Mouse (Mus musculus) forebrain, embryonic 16.5 days (tissue): ENCODE data around the gene Ctps. TPM values are rescaled to one million over a fixed set of nuclear protein-coding genes. Genes with fewer than 3 reads are reported as not detected.

Source experiments
- ATAC-seq: fragments of 200-750 bp; cut with Nextera tagmentation; 2 replicates; pipeline ENCODE4 v1.8.0; 2017; ENCODE audit warnings: mild to moderate bottlenecking, moderate library complexity
- H3K27ac ChIP-seq: fragments of 300-500 bp; sonication (generic); 2 replicates; pipeline ENCODE4 v1.5.1; 2014; ENCODE audit warnings: low read length, control low read depth
- H3K27me3 ChIP-seq: fragments of 300-500 bp; sonication (generic); replicated peaks from 2 replicates; pipeline ENCODE4 v1.6.1; 2014; ENCODE audit warnings: low read length; ENCODE audit not compliant: control insufficient read depth, insufficient read depth
- H3K36me3 ChIP-seq: fragments of 300-500 bp; sonication (generic); 2 replicates; pipeline ENCODE4 v1.6.1; 2014; ENCODE audit not compliant: control insufficient read depth, insufficient read depth
- H3K4me1 ChIP-seq: fragments of 300-500 bp; sonication (generic); replicated peaks from 2 replicates; pipeline ENCODE4 v1.6.1; 2014; ENCODE audit warnings: low read length; ENCODE audit not compliant: control insufficient read depth, insufficient read depth
- H3K4me2 ChIP-seq: fragments of 300-500 bp; sonication (generic); 2 replicates; pipeline ENCODE4 v1.6.1; 2014; ENCODE audit warnings: mild to moderate bottlenecking, low read length, control low read depth
- H3K4me3 ChIP-seq: fragments of 300-500 bp; sonication (generic); replicated peaks from 2 replicates; pipeline ENCODE4 v1.5.1; 2014; ENCODE audit warnings: mild to moderate bottlenecking, low read length, control low read depth
- H3K9ac ChIP-seq: fragments of 300-500 bp; sonication (generic); replicated peaks from 2 replicates; pipeline ENCODE4 v1.6.1; 2014; ENCODE audit warnings: low read depth, low read length, control low read depth
- H3K9me3 ChIP-seq: fragments of 300-500 bp; sonication (generic); 2 replicates; pipeline ENCODE4 v1.6.1; 2016; ENCODE audit warnings: low read length; ENCODE audit not compliant: control insufficient read depth
- WGBS: fragments of 180-500 bp; shearing (Covaris S2); extraction: QIAGEN DNeasy Blood & Tissue Kit; methylation state at CpG from one replicate; pipeline ENCODE4 v1.1.7; 2014; 5-methylcytosine and 5-hydroxymethylcytosine counted together
- polyA plus RNA-seq: library from polyadenylated mRNA; unstranded; fragments of >200 nt; fragmentation: Nextera tagmentation; extraction: Ambion mirVana; gene quantifications from 2 replicates; pipeline ENCODE4 v1.2.1, GENCODE M21; 2015

Ctps gene
- polyA plus RNA-seq, 1 experiment from 2014 or later: 102 TPM

DNA sequence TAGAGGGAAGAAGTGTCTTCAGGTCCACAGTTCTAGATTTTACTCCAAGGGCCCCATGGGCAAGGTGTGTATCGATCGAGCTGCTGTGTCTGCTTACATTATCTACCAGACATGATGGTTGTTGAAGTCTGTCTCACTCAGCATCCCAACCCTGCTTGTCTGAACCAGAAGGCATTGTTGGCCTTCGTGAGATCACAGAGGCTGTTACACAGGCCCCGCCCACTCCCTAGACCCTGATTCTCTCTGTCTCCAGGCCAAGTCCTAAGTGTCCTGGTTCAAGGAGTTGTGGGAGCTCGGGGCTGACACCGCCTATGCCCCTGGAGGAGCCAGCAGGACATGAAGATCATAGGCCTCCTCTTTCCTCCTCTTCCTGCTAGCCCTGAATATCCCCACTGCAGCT lies 38.1 kb downstream of the Ctps start, which contains the start of gene Slfnl1:
Slfnl1 (plus strand) TSS at position 246 of the 400 bp plus-strand sequence.
- Histone ChIP-seq H3K4me2 (no peak within 1 kb of the TSS), H3K27me3 (no peaks in the 10 kb centered on the region), H3K4me1 (no peaks in the 10 kb centered on the region), H3K27ac (no peak within 1 kb of the TSS), H3K4me3 (no peak within 1 kb of the TSS), H3K9me3 (no peaks in the 10 kb centered on the region), H3K36me3 (peaks cover 31% of the 10 kb centered on the region), H3K9ac (no peak within 1 kb of the TSS)
- WGBS: 87% methylated on average over 6 of the region's 6 CpGs
- no peak for ATAC-seq

DNA sequence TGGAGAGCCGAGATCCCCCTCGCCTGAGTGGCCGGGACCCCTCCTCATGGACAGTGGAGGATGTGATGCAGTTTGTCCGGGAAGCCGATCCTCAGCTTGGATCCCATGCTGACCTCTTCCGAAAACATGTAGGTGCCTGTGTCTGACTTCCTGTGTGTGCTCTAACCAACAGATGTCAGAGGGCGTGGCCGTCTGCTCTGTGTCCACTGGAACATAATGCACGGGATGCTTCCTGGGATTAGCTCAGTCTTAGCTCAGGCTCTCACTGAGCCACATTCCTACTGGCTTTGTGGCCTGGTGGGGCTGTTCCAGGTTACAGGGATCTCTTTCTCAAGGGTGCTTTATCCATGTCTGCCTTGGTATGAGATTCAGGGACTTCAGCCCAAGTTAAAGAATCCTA lies 41.9 kb downstream of the Ctps start:
- Histone ChIP-seq H3K27me3 (no peaks in the 10 kb centered on the region), H3K9ac (no peak overlapping the region), H3K27ac (no peak overlapping the region), H3K4me3 (no peak overlapping the region), H3K9me3 (no peaks in the 10 kb centered on the region), H3K4me1 (no peaks in the 10 kb centered on the region), H3K36me3 (peaks cover 48% of the 10 kb centered on the region), H3K4me2 (no peak overlapping the region)
- no peak for ATAC-seq
- WGBS: 87% methylated on average over 9 of the region's 9 CpGs

- no peaks in the 10 kb centered on the region for H3K9me3 ChIP-seq
- ATAC-seq: no peak
- H3K36me3 ChIP-seq: peaks cover 40% of the 10 kb centered on the region
- 99% methylated on average over 3 of the region's 3 CpGs for WGBS
- no peak overlapping the region for H3K4me3 ChIP-seq
- H3K4me2 ChIP-seq: no peak overlapping the region
- no peaks in the 10 kb centered on the region for H3K27me3 ChIP-seq
- no peaks in the 10 kb centered on the region for H3K4me1 ChIP-seq
- no peak overlapping the region for H3K27ac ChIP-seq
- no peak overlapping the region for H3K9ac ChIP-seq
Measured at GRCm38 (mm10) chr4:120523092-120523491, 47.0 kb downstream of the Ctps start.

GRCm38 (mm10) chr4:120522351-120522750 lies 47.7 kb downstream of the Ctps start:
- Histone ChIP-seq H3K9me3 (no peaks in the 10 kb centered on the region), H3K4me1 (no peaks in the 10 kb centered on the region), H3K9ac (no peak overlapping the region), H3K27ac (no peak overlapping the region), H3K27me3 (no peaks in the 10 kb centered on the region), H3K36me3 (peaks cover 39% of the 10 kb centered on the region), H3K4me2 (no peak overlapping the region), H3K4me3 (no peak overlapping the region)
- no peak for ATAC-seq
- WGBS: 81% methylated on average over 4 of the region's 4 CpGs

- Histone ChIP-seq H3K9ac (no peak overlapping the region), H3K36me3 (peaks cover 44% of the 10 kb centered on the region), H3K27me3 (no peaks in the 10 kb centered on the region), H3K27ac (no peak overlapping the region), H3K9me3 (no peaks in the 10 kb centered on the region), H3K4me3 (no peak overlapping the region), H3K4me2 (no peak overlapping the region), H3K4me1 (no peaks in the 10 kb centered on the region)
- 71% methylated on average over 5 of the region's 5 CpGs for WGBS
- ATAC-seq: no peak
Measured at GRCm38 (mm10) chr4:120521761-120522160, 48.3 kb downstream of the Ctps start.

DNA sequence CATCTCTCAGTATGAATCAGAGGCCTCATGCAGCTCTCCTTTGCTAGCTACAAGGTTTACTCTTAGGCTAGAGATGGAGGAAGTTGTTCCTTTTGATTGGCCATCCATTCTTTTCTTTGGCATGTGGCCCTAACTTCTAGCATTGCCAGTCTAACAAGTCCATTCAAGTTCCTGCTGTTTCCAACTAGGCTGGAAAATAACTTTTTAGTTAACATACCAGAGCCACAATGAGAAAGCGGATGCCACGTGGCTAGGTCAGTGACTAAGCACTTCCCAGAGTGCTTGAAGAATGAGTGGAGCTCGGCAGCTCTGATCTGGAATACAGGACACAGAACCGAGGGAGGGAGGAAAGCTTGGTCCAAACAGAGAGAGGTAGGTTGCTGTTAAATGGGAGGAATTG lies 52.7 kb downstream of the Ctps start:
- Histone ChIP-seq H3K9ac (no peak overlapping the region), H3K27me3 (no peaks in the 10 kb centered on the region), H3K9me3 (no peaks in the 10 kb centered on the region), H3K4me1 (no peaks in the 10 kb centered on the region), H3K4me2 (no peak overlapping the region), H3K36me3 (peaks cover 18% of the 10 kb centered on the region), H3K27ac (no peak overlapping the region), H3K4me3 (no peak overlapping the region)
- ATAC-seq: no peak
- 81% methylated on average over 4 of the region's 4 CpGs for WGBS

GRCm38 (mm10) chr4:120516907-120517306 lies 53.2 kb downstream of the Ctps start:
- H3K27me3 ChIP-seq: no peaks in the 10 kb centered on the region
- H3K36me3 ChIP-seq: peaks cover 15% of the 10 kb centered on the region
- no peak overlapping the region for H3K4me3 ChIP-seq
- no peaks in the 10 kb centered on the region for H3K4me1 ChIP-seq
- ATAC-seq: no peak
- no peaks in the 10 kb centered on the region for H3K9me3 ChIP-seq
- H3K27ac ChIP-seq: no peak overlapping the region
- WGBS: 97% methylated on average over 7 of the region's 7 CpGs
- H3K9ac ChIP-seq: no peak overlapping the region
- no peak overlapping the region for H3K4me2 ChIP-seq

DNA sequence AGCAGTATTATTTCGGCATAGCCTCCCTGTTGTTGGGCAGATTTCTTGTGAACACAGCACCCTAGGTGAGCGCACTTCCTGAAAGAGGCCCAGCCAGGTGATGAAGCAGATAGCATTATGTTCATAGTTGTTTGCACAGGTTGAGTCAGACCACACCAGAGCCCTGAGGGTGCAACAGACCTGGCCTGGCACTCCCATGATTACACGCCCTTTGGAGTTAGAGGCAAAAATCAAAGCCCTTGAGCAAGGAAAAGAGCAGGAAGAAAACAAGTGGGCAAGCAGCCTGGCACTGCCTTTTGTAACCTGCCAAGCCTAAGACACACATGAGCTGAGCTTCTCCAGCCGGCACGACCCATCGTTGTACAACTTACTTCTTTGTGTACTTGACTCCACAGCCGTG lies 53.6 kb downstream of the Ctps start:
- no peak overlapping the region for H3K27ac ChIP-seq
- no peak overlapping the region for H3K4me2 ChIP-seq
- peaks cover 15% of the 10 kb centered on the region for H3K36me3 ChIP-seq
- WGBS: 97% methylated on average over 7 of the region's 7 CpGs
- ATAC-seq: no peak
- H3K4me3 ChIP-seq: no peak overlapping the region
- no peak overlapping the region for H3K9ac ChIP-seq
- no peaks in the 10 kb centered on the region for H3K4me1 ChIP-seq
- H3K9me3 ChIP-seq: no peaks in the 10 kb centered on the region
- H3K27me3 ChIP-seq: no peaks in the 10 kb centered on the region

DNA sequence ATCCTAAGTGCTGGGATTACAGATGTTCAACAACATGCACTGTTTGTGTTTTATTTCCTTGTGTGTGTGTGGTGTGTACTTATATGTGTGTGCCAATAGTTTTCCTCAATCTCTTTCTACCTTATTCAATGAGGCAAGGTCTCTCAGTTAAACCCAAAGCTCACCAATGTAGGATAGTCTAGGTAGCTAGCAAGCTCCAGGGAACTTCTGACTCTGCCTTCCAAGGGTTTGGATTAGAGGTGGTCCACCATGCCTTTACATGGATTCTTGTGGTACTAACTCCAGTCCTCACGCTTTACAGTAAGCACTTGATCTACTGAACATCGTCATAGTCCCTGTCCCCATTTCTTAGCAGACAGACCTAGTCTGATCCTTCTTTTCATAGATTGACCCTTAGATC lies 55.7 kb downstream of the Ctps start:
- no peak for ATAC-seq
- Histone ChIP-seq H3K36me3 (peaks cover 15% of the 10 kb centered on the region), H3K4me3 (no peak overlapping the region), H3K9me3 (no peaks in the 10 kb centered on the region; the same call in 1 of the 2 replicates), H3K4me1 (no peaks in the 10 kb centered on the region), H3K4me2 (no peak overlapping the region), H3K9ac (no peak overlapping the region), H3K27ac (no peak overlapping the region), H3K27me3 (no peaks in the 10 kb centered on the region)
- WGBS: 94% methylated on average over 2 of the region's 2 CpGs

DNA sequence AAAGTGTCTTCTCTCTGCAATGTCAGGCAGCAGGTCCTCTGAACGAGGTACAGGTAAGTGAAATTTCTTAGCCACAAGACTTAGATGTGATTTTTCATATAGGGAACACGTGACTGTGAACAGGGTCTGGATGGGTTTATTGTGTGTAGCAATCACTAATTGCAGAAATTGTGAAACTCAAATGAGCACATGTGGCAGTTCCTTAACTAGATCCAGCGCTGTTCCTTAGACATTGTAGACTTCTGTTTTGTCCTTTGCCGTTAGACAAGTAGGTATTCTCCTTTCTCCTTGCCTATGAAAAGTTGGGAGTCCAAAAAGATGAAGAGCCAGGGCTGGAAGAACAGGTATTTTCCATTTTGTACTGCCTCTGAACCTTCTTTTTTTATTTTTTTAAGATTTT lies 58.9 kb downstream of the Ctps start:
- no peak overlapping the region for H3K4me3 ChIP-seq
- H3K4me1 ChIP-seq: no peaks in the 10 kb centered on the region
- ATAC-seq: no peak
- 97% methylated on average over 4 of the region's 4 CpGs for WGBS
- H3K36me3 ChIP-seq: peaks cover 13% of the 10 kb centered on the region
- H3K27ac ChIP-seq: no peak overlapping the region
- H3K9ac ChIP-seq: no peak overlapping the region
- no peak overlapping the region for H3K4me2 ChIP-seq
- H3K9me3 ChIP-seq: no peaks in the 10 kb centered on the region; the same call in 1 of the 2 replicates
- H3K27me3 ChIP-seq: no peaks in the 10 kb centered on the region
